Mouse (Mus musculus): ENCODE data around the gene Rad17.

DNA sequence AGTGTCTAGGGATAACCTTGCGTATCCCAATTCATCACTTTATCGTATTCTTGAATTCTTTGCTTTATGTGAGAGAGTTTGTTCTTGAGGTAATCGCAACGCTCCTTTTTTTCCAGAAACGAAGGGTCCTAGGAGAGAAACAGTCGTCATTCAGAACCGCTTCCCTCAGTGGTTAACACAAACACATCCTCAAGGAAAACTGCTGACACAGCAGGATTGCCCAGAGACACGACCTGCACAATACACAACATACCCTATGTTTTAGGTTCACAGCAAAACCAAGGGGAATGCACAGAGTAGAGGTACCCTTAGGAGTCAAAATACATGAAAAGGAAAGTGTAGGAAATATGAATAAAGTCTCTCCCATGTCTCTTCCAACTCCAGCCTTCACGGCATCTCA lies 53.6 kb downstream of the Rad17 start:
- TF ChIP-seq CTCF (IDR thresholded peaks at IDR 0.05; ENCODE audit: low read depth) (no peak), EP300 (IDR thresholded peaks at IDR 0.05; ENCODE audit: low read depth) (no peak)
